Mouse (Mus musculus) stomach, postnatal 0 days (tissue): ENCODE measurements at regions not wholly inside any gene's neighbourhood (a gene's known extent, or its start where the extent isn't known, plus 50 kb on each side); places are given as distances from the start of the nearest gene placed in this dataset.

Experiments
- CTCF ChIP-seq: IDR thresholded peaks from 2 replicates; pipeline ENCODE4 v1.5.1; 2016; ENCODE audit warnings: antibody characterized with exemption, low read depth, mild to moderate bottlenecking, moderate library complexity
- EP300 ChIP-seq: optimal IDR thresholded peaks from 2 replicates; pipeline ENCODE3; 2016; ENCODE audit warnings: antibody characterized with exemption

GRCm38 (mm10) chr16:9077451-9077850, 247.6 kb downstream of the 1810013L24Rik start:
- TF ChIP-seq CTCF (no peak), EP300 (no peak)
